Mouse (Mus musculus) MN1 (cell line): ENCODE results near the gene Slc10a3.
"Not testable (repeated sequence)": the region's sequence is repeated elsewhere in the genome, so short reads cannot be mapped to it uniquely, and the experiment has no call there.

ENCODE experiments used
- DNase-seq: peaks from one replicate; pipeline ENCODE4 v3.0.0-alpha.2; 2016; ENCODE audit warnings: low spot score

The Slc10a3 gene

DNA sequence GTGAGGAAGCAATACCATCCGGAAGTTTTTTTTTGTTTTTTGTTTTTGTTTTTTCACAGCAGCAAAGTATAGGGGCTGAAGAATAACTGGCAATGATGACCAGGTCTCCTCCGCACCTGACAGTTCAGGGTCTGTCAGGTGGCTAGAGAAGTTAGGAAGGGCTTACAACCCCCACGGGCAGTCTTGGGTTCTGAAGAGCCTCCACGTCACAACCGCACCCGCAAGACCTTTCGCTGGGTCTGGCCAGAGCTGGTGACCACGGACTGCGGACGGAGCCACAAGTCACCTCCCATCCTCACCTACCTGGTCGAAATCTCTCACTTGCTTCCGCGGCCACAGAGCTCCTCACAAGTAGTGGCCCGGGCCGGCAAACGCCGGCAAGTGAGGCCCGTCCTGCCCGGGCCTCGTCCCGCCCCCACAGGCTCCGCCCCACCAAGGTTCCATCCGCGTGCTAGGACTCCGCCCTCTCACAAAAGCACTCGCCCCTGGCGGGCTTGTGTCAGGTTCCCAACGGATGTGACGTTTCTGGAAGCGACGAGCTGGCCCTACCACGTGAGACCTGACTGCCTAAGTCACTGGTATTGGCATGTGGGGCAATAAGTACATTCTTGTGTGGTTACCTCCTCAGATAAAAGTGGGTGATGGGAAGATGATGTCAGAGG lies at the start of gene Slc10a3, which contains the start of gene Ubl4a:
Slc10a3 (minus strand) TSS at position 462 of the 662 bp plus-strand sequence.
Ubl4a (minus strand) TSS at position 331 of the 662 bp plus-strand sequence.
- peak; percentile 91 for DNase-seq

DNA sequence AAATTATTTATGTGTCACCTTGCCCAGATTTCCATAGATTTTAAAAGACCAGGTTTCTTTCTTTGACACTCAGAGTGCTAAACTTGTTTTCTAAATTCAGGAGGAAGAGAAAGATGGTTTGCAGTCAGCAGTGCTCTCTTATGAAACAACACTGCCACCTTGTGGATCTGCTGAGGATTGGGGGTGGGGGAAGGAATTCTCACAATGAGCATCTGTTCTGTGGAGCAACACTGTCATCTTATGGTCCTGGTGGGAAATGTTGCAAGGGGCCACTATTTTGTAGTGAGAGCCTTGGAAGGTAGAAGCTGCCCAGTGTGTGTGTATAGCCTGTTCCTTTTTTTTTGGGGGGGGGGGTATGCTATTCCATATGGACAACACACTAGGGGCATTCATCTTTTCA lies 40.2 kb upstream of the Slc10a3 start:
- peak; percentile 81 for DNase-seq

GRCm38 (mm10) chrX:74408340-74408739 lies 35.2 kb upstream of the Slc10a3 start:
- DNase-seq, result no peak

- no peak for DNase-seq
Observed at GRCm38 (mm10) chrX:74400136-74400535, 27.0 kb upstream of the Slc10a3 start.

DNA sequence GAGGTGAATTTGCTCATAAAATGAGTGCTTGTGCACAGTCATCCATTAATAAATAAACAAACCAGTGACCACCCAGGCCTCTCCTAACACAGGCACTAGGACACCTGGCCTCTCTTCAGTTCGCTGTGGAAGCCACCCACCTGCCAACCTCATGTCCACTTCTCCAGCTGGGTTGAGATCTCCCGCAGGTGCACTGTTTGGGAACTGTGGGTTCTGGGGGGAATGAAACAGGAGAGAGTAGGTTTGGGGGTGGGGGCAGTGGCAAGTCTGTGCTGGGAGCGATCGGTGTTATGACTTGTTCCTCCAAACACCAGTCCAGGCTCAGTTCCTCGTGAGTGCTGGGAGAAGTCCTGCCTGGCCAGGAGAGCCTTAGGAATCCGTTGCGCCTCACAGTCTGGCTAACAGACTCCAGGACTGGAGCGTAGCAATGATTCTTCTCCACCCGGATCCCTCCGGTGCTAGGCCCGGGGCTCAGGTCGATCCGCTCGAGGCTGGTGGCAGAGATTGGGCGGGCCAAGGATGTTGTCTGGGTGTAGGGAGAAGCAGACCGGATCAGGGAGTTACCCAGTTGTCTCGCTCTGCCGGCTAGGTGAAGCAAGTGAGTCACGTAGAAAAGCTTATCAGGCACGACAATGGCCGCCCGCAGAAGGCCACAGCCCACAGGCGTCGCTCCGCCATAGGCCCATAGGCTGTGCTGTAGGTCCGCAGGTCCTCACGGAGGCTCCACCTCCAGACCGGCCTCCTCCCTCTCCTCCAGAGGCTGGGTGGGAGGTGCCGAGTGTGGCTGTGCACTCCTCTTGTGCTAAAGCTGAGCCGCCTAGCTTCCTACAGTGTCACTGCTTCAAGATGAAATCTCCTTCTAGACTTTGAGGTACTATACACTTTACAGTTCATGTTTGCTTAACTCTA lies 19.6 kb upstream of the Slc10a3 start, which contains the start of the genes Fam3a and Ikbkg:
Fam3a (minus strand) TSS at position 738 of the 909 bp plus-strand sequence.
Ikbkg (plus strand) TSS at position 756 of the 909 bp plus-strand sequence.
- peak; percentile 91 for DNase-seq

DNA sequence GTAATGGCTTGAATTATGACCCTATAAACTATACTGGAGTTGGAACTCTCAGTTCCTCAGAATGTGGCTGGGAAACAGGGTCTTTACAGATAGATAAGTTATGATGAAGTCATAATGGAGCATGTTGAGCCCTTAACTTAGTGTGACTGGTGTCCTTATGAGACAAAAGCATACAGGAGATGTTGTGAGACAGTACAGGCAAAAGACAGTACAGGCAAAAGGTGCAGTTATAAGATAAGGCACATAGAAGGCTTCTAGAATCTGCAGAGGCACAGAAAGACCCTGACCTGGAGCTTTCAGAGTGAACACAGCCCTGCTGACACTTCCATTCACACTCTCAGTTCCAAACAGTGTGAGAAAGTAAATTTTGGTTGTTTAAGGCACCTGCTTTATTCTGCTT lies 15.0 kb upstream of the Slc10a3 start:
- DNase-seq, result no peak

- no peak for DNase-seq
Observed at GRCm38 (mm10) chrX:74384451-74384850, 11.3 kb upstream of the Slc10a3 start.

DNA sequence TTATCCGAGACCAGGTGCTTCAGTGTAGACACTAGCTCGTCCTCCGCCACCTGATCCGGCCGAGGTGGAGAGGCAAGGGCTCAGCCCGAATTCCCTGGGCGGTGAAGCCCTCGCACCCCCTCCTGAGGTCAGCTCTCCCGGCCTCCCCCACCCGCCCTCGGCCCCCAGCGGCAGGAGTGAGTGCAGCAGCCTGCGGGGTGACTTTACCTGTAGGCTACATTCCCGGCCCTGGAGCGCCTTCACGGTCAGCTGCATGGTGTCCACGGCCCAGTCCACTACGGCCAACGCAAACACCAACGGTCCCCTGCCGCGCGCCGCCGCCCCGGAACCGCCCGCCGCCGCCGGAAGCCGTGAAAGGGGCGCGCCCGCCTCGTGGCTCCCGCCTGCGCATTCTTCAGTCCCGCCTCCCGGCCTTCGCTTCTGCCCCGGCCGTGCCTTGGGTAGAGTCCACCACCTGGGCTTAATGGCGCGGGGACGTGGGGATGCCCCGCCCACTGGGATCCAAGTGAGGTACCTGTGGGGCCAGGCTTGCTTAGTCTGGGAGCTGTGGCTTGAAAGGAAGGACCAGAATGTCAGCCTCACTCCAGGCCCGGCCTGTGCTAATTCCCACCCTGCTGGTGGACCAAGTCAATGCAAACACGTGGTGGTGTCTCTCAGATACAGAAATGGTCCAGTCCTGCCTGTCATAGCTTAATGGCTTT lies 4.8 kb downstream of the Slc10a3 start:
- peak; percentile 73 for DNase-seq

DNA sequence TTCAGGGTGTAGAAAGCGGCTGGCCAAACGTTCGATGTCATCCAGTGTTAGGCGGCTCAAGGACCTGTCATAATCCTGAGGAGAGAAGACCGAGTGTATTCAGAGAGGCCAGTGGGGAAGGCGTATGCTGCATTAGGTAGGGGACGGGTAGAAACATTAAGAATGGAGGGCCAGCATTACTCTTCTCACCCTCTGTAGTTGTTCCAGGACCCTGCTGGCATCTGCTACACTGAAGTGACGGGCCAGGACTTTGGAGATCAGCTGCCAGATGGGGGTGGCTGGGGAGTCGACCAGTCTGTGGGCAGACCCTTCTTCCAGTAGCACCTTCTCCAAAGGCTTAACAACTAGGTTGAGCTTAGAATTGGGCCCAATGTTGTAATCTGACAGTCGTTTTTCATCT lies 5.6 kb downstream of the Slc10a3 start:
- no peak for DNase-seq

GRCm38 (mm10) chrX:74359171-74359570 lies 14.0 kb downstream of the Slc10a3 start:
- no peak for DNase-seq

DNA sequence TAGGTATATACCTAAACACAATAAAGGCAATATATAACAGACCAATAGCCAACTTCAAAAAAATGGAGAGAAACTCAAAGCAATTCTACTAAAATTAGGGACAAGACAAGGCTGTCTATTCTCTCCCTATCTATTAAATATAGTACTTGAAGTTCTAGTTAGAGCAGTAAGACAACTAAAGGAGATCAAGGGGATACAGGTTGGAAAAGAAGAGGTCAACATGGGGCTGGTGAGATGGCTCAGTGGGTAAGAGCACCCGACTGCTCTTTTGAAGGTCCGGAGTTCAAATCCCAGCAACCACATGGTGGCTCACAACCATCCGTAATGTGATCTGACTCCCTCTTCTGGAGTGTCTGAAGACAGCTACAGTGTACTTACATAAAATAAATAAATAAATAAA lies 16.1 kb downstream of the Slc10a3 start:
- not testable (repeated sequence) for DNase-seq

DNA sequence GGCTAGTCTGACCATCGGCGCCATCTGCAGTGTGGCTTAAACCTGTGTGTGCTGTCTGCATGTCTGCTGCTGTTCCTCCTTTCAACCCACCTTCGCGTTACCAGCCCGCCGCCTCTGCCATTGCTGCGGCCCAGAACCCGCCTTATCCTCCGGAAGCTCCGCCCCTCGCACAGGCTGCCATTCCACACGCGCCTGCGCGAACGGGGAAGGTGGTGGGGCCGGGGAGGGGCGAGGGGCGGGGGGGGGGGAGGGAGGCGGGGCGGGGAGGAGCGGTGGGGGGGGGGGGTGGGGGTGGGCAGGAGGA lies 19.7 kb downstream of the Slc10a3 start, which contains the start of gene Lage3:
Lage3 (minus strand) TSS at position 152 of the 304 bp plus-strand sequence.
- DNase-seq, result peak; percentile 82

DNA sequence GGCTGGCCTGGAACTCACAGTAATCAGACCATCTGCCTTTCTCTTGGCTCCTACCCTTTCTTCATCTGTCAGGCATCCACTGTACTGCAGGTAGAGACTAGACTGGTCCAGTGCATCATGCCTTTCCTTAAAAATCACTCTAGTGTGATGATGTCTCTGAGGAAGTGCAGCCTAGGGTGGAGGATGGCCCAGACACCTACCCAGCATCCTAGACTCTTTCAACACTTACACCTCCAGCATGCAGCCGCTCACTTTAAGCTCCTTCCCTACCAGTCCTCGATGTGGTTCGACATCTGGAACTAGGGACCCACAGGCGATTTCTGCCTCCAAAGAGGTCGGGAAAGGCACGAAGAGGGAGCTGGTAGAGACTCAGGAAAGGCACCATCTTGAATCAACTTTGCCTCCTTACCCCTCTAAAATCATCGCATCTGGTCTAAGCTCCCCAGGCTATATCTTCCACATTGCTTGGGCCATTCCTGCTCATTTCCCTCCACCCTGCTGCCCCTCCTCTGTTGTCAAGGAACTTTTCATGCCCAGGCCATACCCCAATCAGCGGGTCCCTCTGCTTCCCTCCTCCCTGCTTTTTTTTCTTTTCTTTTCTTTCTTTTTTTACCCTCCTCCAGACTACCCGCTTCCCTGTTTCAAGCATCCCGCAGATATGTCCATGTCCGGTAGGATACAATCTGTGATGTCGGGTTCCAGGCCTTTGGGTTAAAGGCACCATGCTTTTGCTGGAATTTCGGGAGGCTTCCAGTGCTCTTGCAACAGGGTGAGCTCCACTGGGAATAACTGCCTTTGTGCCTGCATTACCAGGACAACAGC lies 20.3 kb downstream of the Slc10a3 start:
- peak; percentile 18 for DNase-seq

GRCm38 (mm10) chrX:74330166-74330930 lies 42.8 kb downstream of the Slc10a3 start:
- DNase-seq, result peak; percentile 12

DNA sequence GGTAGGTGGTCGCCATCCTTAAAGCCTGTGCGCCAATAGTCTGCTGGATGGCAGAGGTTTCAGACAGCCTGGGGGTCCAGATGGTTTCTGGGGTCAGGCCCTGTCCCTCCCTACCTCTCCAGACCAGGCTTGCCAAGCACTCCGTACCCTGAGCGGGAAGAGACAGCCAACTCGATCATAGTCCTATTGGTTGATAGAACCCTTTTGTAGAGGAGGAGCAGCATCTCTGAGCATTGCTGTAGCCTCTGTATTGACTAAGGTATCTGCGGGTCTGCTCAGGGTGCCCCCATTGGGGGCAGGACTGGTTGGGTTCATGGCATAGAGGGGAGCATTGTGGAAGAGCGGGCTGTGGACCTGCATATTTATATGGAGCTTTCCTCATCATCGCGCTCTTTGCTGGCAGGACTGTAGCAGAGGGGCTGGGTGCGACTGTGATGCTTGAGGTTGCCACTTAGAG lies 43.9 kb downstream of the Slc10a3 start:
- no peak for DNase-seq

DNA sequence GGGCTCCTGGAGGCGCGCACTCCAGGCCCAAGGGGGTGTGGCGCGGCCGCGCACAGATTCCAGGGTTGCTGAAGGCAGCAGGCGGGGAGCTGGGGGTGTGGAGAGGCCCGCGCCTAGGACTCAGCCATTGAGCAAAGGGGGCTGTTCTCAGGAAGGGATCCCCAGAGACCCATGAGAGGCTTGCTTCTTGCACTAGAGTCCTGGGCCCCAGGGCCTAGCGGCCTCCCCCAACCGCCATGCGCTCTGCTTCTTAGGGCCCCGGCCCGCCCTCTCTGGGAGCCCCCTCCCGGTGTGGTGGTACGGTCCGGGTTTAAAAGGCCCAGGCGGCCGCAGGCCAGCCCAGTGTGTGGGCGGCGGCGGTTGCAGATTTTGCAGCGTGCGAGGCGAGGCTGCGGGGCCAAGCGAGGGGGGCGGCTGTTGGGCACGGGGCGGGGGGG lies 44.4 kb downstream of the Slc10a3 start, which contains the start of gene Plxna3:
Plxna3 (plus strand) TSS at position 342 of the 437 bp plus-strand sequence.
- peak; percentile 84 for DNase-seq
